Mouse (Mus musculus) liver, embryonic 14.5 days (tissue): ENCODE results near the gene Inpp5a. TPM values are rescaled to one million over a fixed set of nuclear protein-coding genes. Genes with fewer than 3 reads are reported as not detected.

Experiments
- ATAC-seq: fragments of 200-750 bp; cut with Nextera tagmentation; 2 replicates; pipeline ENCODE4 v1.8.0; 2017; ENCODE audit warnings: moderate number of reproducible peaks, mild to moderate bottlenecking, moderate library complexity; ENCODE audit not compliant: insufficient read depth
- DNase-seq, 3 experiments: peaks; one replicate each; pipeline ENCODE4 v3.0.0-alpha.2; 2012 to 2013; ENCODE audit warnings: low read depth in 3 of 3, low spot score in 3 of 3
- H3K27ac ChIP-seq: fragments of 300-500 bp; sonication (generic); 2 replicates; pipeline ENCODE4 v1.5.1; 2014; ENCODE audit warnings: moderate library complexity, mild to moderate bottlenecking, control low read depth, inconsistent platforms
- H3K27me3 ChIP-seq: fragments of 300-500 bp; sonication (generic); 2 replicates; pipeline ENCODE4 v1.6.1; 2014; ENCODE audit warnings: mild to moderate bottlenecking, low read length, moderate library complexity; ENCODE audit not compliant: control insufficient read depth, insufficient read depth
- H3K36me3 ChIP-seq: fragments of 300-500 bp; sonication (generic); replicated peaks from 2 replicates; pipeline ENCODE4 v1.6.1; 2014; ENCODE audit warnings: low read depth; ENCODE audit not compliant: control insufficient read depth, insufficient read depth
- H3K4me1 ChIP-seq, 2 experiments: fragments of 200-500 bp in 1 of 2; fragments of 300-500 bp in 1 of 2; sonication (generic) in 1 of 2; replicated peaks; 2 replicates each; pipeline ENCODE4 v1.6.1; 2012 to 2014; ENCODE audit warnings: antibody characterized with exemption in 1 of 2, inconsistent platforms in 1 of 2, low read length in 1 of 2; ENCODE audit not compliant: control insufficient read depth in 2 of 2, insufficient read depth in 2 of 2
- H3K4me2 ChIP-seq: fragments of 300-500 bp; sonication (generic); 2 replicates; pipeline ENCODE4 v1.6.1; 2014; ENCODE audit warnings: low read depth, mild to moderate bottlenecking, control low read depth, moderate library complexity
- H3K4me3 ChIP-seq, 2 experiments: fragments of 200-500 bp in 1 of 2; fragments of 300-500 bp in 1 of 2; sonication (generic) in 1 of 2; 2 replicates each; pipeline ENCODE4 v1.5.1; 2012 to 2014; ENCODE audit warnings: low read depth in 2 of 2, low read length in 2 of 2, mild to moderate bottlenecking in 2 of 2, control low read depth in 1 of 2, inconsistent platforms in 1 of 2, moderate library complexity in 1 of 2; ENCODE audit not compliant: insufficient read depth in 1 of 2
- H3K9ac ChIP-seq: fragments of 300-500 bp; sonication (generic); replicated peaks from 2 replicates; pipeline ENCODE4 v1.6.1; 2014; ENCODE audit warnings: mild to moderate bottlenecking, control low read depth, moderate library complexity
- H3K9me3 ChIP-seq: fragments of 300-500 bp; sonication (generic); 2 replicates; pipeline ENCODE4 v1.6.1; 2016; ENCODE audit warnings: low read length, mixed read lengths; ENCODE audit not compliant: control insufficient read depth
- CTCF ChIP-seq: IDR thresholded peaks from 2 replicates; pipeline ENCODE4 v1.5.1; 2016; ENCODE audit warnings: antibody characterized with exemption, low read depth, control low read depth
- EP300 ChIP-seq: IDR thresholded peaks from 2 replicates; pipeline ENCODE4 v1.6.1; 2016; ENCODE audit warnings: antibody characterized with exemption, low read depth
- WGBS: fragments of 180-500 bp; shearing (Covaris S2); extraction: QIAGEN DNeasy Blood & Tissue Kit; methylation state at CpG from one replicate; pipeline ENCODE4 v1.1.7; 2014; ENCODE audit not compliant: insufficient replicate concordance; 5-methylcytosine and 5-hydroxymethylcytosine counted together
- polyA plus RNA-seq, 2 experiments: library from polyadenylated mRNA; depleted of rRNA in 1 of 2; stranded (reverse) in 1 of 2; unstranded in 1 of 2; fragments of >200 nt; fragmentation: Nextera tagmentation in 1 of 2; extraction: Ambion mirVana in 1 of 2; gene quantifications; 2 replicates each; pipeline versions ENCODE4 v1.2.1 to v1.2.3; 2012 to 2014

The Inpp5a gene
- polyA plus RNA-seq, 2 experiments: 2.4 to 3.5 TPM

DNA sequence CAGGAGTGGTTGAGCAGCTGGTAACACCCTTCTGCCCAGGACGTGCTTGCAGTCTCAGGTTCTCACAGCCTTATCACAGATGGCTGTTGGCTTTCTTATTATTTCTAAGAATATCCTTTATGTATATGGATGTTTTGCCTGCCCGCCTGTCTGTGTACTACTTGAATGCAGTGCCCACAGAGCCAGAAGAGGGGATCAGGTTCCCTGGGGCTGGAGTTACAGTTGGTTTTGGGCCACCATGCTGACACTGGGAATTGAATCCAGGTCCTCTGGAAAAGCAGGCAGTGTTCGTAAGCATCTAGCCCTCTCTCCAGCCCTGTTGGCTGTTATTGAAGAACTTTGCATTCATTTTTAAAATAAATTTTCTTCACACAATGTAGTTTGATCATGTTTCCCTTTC lies 50.1 kb downstream of the Inpp5a start:
- Histone ChIP-seq H3K4me1 (peaks cover 0 to 10% of the 10 kb centered on the region in 2 experiments; a peak in 1 of 4 replicates), H3K9me3 (no peaks in the 10 kb centered on the region), H3K36me3 (no peaks in the 10 kb centered on the region), H3K27ac (no peak overlapping the region), H3K4me3 (no peak overlapping the region), H3K4me2 (no peak overlapping the region), H3K9ac (no peak overlapping the region), H3K27me3 (no peaks in the 10 kb centered on the region)
- 41% methylated on average over 3 of the region's 3 CpGs for WGBS
- TF ChIP-seq EP300: no peak
- TF ChIP-seq CTCF: no peak
- DNase-seq (no peak), ATAC-seq (no peak)

DNA sequence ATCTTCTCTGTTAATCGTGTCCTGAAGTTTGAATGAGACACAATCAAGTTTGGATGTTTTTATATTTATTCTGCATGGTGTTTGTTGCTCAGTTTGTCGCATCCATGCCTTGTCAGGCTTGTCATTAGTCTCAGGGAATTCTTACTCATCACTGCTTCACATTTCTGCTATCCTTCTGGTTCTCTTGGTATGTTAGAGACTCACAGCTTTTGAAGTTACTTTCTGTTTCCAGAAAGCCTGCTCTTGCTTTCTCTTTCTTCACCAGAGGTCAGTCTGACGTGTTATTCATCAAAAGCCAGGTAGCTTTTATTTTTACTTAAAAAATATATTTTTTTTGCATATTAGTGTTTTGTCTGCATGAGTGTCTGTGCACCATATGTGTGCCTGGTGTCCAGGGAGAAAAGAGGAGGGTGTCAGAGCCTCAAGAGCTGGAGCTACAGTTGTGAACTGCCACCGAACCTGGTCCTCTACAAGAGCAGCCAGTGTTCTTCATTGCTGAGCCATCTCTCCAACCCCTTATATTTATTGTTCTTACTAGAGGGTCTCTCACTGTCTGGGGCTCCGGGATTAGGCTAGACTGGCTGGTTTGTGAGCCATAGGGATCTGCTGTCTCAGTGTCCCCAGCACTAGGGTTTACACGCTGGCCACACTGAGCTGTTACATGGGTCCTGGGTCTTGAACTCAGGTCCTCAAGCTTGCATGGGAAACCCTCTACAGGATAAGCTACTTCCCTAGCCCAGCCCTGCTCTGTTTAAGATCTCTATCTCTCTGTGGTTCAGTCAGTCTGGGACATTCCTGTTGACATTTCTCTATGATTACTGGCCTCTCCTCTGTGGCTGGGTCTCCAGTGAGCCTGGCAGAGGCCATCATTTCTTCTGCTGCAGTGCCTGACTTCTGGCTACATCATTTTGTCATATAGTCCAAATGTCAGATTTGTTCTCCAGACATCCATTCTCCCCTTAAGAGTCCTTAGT lies 51.3 kb downstream of the Inpp5a start:
- ATAC-seq (no peak), DNase-seq (no peak)
- Histone ChIP-seq H3K36me3 (no peaks in the 10 kb centered on the region), H3K4me3 (no peak overlapping the region), H3K27ac (no peak overlapping the region), H3K27me3 (no peaks in the 10 kb centered on the region), H3K4me1 (peaks cover 0 to 7% of the 10 kb centered on the region in 2 experiments; a peak in 1 of 4 replicates), H3K9ac (no peak overlapping the region), H3K4me2 (no peak overlapping the region), H3K9me3 (no peaks in the 10 kb centered on the region)
- WGBS: 56% methylated on average over 6 of the region's 6 CpGs
- TF ChIP-seq EP300 (no peak), CTCF (no peak)

DNA sequence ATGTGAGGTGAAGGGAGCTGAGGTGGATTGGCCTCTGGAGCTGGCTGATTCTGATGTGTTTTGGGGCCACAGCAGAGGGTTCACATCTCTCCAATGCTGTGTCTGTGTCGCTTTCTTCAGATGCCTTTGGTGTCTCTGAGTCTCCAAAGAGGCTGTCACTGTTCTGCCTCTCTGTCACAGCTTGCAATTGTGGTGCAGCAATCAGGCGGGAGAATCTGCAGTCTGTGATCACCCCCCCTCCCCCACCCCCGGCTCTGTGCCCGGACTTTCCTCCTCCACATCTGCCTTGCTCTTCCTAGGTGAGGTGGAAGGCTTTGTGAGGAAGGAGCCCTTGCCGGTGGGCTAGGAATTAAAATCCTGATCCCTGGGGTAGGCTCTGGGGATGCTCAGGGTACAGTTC lies 52.1 kb downstream of the Inpp5a start:
- 32% methylated on average over 5 of the region's 5 CpGs for WGBS
- H3K4me3 ChIP-seq: no peak overlapping the region
- H3K4me2 ChIP-seq: no peak overlapping the region
- peaks cover 0 to 7% of the 10 kb centered on the region in 2 experiments; a peak in 1 of 4 replicates for H3K4me1 ChIP-seq
- no peaks in the 10 kb centered on the region for H3K36me3 ChIP-seq
- no peak overlapping the region for H3K27ac ChIP-seq
- no peak overlapping the region for H3K9ac ChIP-seq
- DNase-seq (no peak), ATAC-seq (no peak)
- H3K9me3 ChIP-seq: no peaks in the 10 kb centered on the region
- TF ChIP-seq CTCF (no peak), EP300 (no peak)
- H3K27me3 ChIP-seq: no peaks in the 10 kb centered on the region

DNA sequence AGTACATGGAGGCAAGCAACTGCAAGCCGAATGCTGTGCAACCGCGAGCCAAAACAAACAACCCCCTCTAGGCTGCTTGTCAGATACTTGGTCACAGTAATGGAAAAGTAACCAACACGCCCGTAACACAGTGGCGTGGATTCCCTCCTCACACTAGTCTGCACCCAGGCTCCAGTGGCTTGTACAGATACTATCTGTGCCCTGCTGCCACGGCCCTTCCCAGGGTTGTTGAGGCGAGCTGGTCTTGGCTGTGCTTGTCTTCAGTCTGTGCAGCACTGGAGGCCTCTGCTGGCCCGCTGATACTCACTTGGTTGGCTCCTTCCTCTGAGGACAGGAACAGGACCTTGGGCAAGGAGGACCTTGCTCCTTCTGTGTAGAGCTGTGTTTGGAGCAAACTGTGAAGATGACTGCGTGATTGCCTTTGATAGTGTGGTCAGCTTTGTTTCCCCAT lies 52.9 kb downstream of the Inpp5a start:
- ATAC-seq: no peak
- no peak for DNase-seq
- H3K4me2 ChIP-seq: no peak overlapping the region
- no peak overlapping the region for H3K27ac ChIP-seq
- H3K4me3 ChIP-seq: no peak overlapping the region
- no peaks in the 10 kb centered on the region for H3K9me3 ChIP-seq
- H3K36me3 ChIP-seq: no peaks in the 10 kb centered on the region
- peak; percentile 18; the same call in 1 of the 2 replicates for TF ChIP-seq CTCF
- no peak for TF ChIP-seq EP300
- no peaks in the 10 kb centered on the region for H3K27me3 ChIP-seq
- H3K9ac ChIP-seq: no peak overlapping the region
- H3K4me1 ChIP-seq: peaks cover 0 to 7% of the 10 kb centered on the region in 2 experiments; a peak in 1 of 4 replicates
- 44% methylated on average over 10 of the region's 10 CpGs for WGBS

DNA sequence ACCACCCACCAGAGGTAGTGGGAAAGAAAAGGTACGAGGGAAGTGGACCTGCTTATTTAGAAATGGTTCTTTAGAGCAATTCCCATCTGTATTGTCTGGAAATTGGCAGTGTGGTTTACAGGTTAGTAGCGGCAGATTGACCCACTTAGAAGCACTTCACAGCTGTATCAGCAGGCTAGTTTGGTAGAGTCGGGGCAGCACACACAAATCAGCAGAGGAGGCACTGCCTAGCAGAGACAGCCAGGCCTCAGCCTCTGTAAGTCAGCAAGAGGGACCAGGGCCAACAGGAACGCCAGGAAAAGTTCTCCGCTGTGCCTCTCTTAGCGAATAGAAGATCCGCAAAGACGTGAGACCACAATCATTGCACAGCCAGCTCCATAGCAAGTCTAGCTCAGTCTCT lies 56.7 kb downstream of the Inpp5a start:
- Histone ChIP-seq H3K9me3 (no peaks in the 10 kb centered on the region), H3K27me3 (no peaks in the 10 kb centered on the region), H3K36me3 (no peaks in the 10 kb centered on the region), H3K4me2 (no peak overlapping the region), H3K27ac (no peak overlapping the region), H3K4me3 (no peak overlapping the region), H3K4me1 (peaks cover 0 to 7% of the 10 kb centered on the region in 2 experiments; a peak in 1 of 4 replicates), H3K9ac (no peak overlapping the region)
- 59% methylated on average over 8 of the region's 8 CpGs for WGBS
- no peak for ATAC-seq
- DNase-seq: no peak
- TF ChIP-seq CTCF (no peak), EP300 (no peak)
